Mouse (Mus musculus): ENCODE results near the gene Fchsd2.

Gene Fchsd2

GRCm38 (mm10) chr7:101287820-101288219 is 195.2 kb downstream of the Fchsd2 start:
- DNase-seq (ENCODE audit: low spot score): no peak

- DNase-seq (ENCODE audit: low spot score): peak; percentile 71
Observed at GRCm38 (mm10) chr7:101288436-101288835, 195.8 kb downstream of the Fchsd2 start.

- no peak for DNase-seq (ENCODE audit: low spot score)
Observed at GRCm38 (mm10) chr7:101290401-101290800, 197.7 kb downstream of the Fchsd2 start.

GRCm38 (mm10) chr7:101291211-101291610 is 198.5 kb downstream of the Fchsd2 start:
- DNase-seq (ENCODE audit: low spot score): no peak

GRCm38 (mm10) chr7:101291641-101292040 is 199.0 kb downstream of the Fchsd2 start:
- no peak for DNase-seq (ENCODE audit: low spot score)

GRCm38 (mm10) chr7:101292086-101292485 is 199.4 kb downstream of the Fchsd2 start:
- no peak for DNase-seq (ENCODE audit: low spot score)

GRCm38 (mm10) chr7:101292696-101293095 is 200.0 kb downstream of the Fchsd2 start:
- no peak for DNase-seq (ENCODE audit: low spot score)

- no peak for DNase-seq (ENCODE audit: low spot score)
Observed at GRCm38 (mm10) chr7:101293138-101293537, 200.5 kb downstream of the Fchsd2 start.

GRCm38 (mm10) chr7:101293611-101294010 is 200.9 kb downstream of the Fchsd2 start:
- no peak for DNase-seq (ENCODE audit: low spot score)

- DNase-seq (ENCODE audit: low spot score): no peak
Observed at GRCm38 (mm10) chr7:101295438-101295837, 202.8 kb downstream of the Fchsd2 start.

GRCm38 (mm10) chr7:101296252-101297022 is 203.8 kb downstream of the Fchsd2 start:
- peak; percentile 91 for DNase-seq (ENCODE audit: low spot score)

GRCm38 (mm10) chr7:101297023-101297405 is 204.4 kb downstream of the Fchsd2 start:
- no peak for DNase-seq (ENCODE audit: low spot score)

- DNase-seq (ENCODE audit: low spot score): no peak
Observed at GRCm38 (mm10) chr7:101298375-101298774, 205.7 kb downstream of the Fchsd2 start.

- no peak for DNase-seq (ENCODE audit: low spot score)
Observed at GRCm38 (mm10) chr7:101301361-101301880, 208.8 kb downstream of the Fchsd2 start.

GRCm38 (mm10) chr7:101301881-101302456 is 209.3 kb downstream of the Fchsd2 start, which contains the start of gene Atg16l2:
Gene Atg16l2 (minus strand): TSS chr7:101302251.
- DNase-seq (ENCODE audit: low spot score): peak; percentile 94

GRCm38 (mm10) chr7:101302691-101303090 is 210.0 kb downstream of the Fchsd2 start:
- DNase-seq (ENCODE audit: low spot score): no peak

- no peak for DNase-seq (ENCODE audit: low spot score)
Observed at GRCm38 (mm10) chr7:101306841-101307240, 214.2 kb downstream of the Fchsd2 start.

- no peak for DNase-seq (ENCODE audit: low spot score)
Observed at GRCm38 (mm10) chr7:101309985-101310326, 217.3 kb downstream of the Fchsd2 start.

GRCm38 (mm10) chr7:101310327-101311028 is 217.8 kb downstream of the Fchsd2 start:
- peak; percentile 100 for DNase-seq (ENCODE audit: low spot score)

GRCm38 (mm10) chr7:101311061-101311460 is 218.4 kb downstream of the Fchsd2 start:
- DNase-seq (ENCODE audit: low spot score): no peak

GRCm38 (mm10) chr7:101313033-101313432 is 220.4 kb downstream of the Fchsd2 start:
- no peak for DNase-seq (ENCODE audit: low spot score)

- DNase-seq (ENCODE audit: low spot score): no peak
Observed at GRCm38 (mm10) chr7:101314396-101314795, 221.7 kb downstream of the Fchsd2 start.

- DNase-seq (ENCODE audit: low spot score): no peak
Observed at GRCm38 (mm10) chr7:101315699-101316098, 223.0 kb downstream of the Fchsd2 start.
